Mouse (Mus musculus): ENCODE measurements around the gene Tmem132b. TPM values are rescaled to one million over a fixed set of nuclear protein-coding genes. Genes with fewer than 3 reads are reported as not detected.
A peak's percentile ranks its signal among the peaks of the same experiment; 100 is the strongest.

The Tmem132b gene
- polyA plus RNA-seq, 1 experiment: 0.02 TPM

DNA sequence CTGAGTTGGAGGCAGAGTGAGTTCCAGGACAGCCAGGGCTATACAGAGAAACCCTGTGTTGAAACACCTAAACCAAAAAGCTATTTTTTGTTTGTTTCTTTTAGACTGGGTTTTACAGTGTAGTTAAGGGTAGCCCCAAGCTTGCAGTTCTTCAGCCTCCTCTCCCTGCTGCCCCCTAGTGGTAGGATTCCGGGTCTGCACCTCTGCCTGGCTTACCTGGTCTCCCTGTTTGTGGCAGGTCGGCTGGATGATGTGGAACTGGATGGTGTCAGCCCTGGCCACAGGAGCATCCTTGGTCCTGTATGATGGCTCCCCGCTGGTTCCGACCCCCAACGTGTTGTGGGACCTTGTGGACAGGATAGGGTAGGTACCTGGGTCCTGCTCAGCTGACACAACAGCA lies 22.0 kb upstream of the Tmem132b start:
- DNase-seq (ENCODE audit: low read depth in 1 of 2, low spot score in 2 of 2): peak in 1 of 2 experiments; percentile 53

DNA sequence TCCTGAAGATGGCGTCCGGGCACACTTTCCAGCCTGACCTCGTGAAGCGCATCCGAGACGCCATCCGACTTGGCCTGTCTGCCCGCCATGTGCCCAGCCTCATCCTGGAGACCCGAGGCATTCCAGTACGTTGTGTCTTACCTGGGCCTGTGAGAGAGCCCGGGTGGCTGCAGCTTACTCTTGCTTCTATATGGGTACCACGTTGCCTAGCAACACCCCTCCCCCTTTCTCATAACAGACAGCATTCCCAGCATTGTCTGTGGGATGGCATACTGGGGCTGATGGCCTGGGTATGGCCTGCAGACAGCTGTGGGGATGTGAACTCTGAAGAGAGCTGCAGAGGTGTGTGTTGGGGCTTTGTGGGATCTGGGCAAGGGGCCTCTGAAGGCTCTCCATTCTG lies 16.6 kb upstream of the Tmem132b start:
- H3K4me3 ChIP-seq (ENCODE audit: extremely low read depth, insufficient read depth, insufficient read length): no peak overlapping the region
- 92% methylated on average over 12 of the region's 12 CpGs for WGBS
- peaks cover 44% of the 10 kb centered on the region for H3K36me3 ChIP-seq (ENCODE audit: control insufficient read depth, insufficient read depth, low read length)
- TF ChIP-seq POLR2A (IDR thresholded peaks at IDR 0.05; ENCODE audit: low read depth, low read length) (no peak), CTCF (IDR thresholded peaks at IDR 0.05; ENCODE audit: extremely low read depth, insufficient read depth, insufficient read length, insufficient replicate concordance) (no peak)
- no peaks in the 10 kb centered on the region for H3K4me1 ChIP-seq (ENCODE audit: control insufficient read depth, insufficient read depth, insufficient read length)
- H3K27ac ChIP-seq (ENCODE audit: insufficient read depth, low read length): no peak overlapping the region
- no peaks in the 10 kb centered on the region for H3K27me3 ChIP-seq (ENCODE audit: control insufficient read depth, insufficient read depth, low read length)
- no peak for DNase-seq (ENCODE audit: low read depth in 1 of 2, low spot score in 2 of 2)

More for the DNA sequence above, 22.0 kb upstream of the Tmem132b start:
- 55% methylated on average over 5 of the region's 5 CpGs for WGBS
- no peak for TF ChIP-seq POLR2A (IDR thresholded peaks at IDR 0.05; ENCODE audit: low read depth, low read length)
- TF ChIP-seq CTCF (IDR thresholded peaks at IDR 0.05; ENCODE audit: extremely low read depth, insufficient read depth, insufficient read length, insufficient replicate concordance): peak; percentile 86; the same call in 1 of the 2 replicates
- Histone ChIP-seq H3K4me3 (ENCODE audit: extremely low read depth, insufficient read depth, insufficient read length) (no peak overlapping the region), H3K4me1 (ENCODE audit: control insufficient read depth, insufficient read depth, insufficient read length) (no peaks in the 10 kb centered on the region), H3K27ac (ENCODE audit: insufficient read depth, low read length) (no peak overlapping the region), H3K36me3 (ENCODE audit: control insufficient read depth, insufficient read depth, low read length) (peaks cover 33% of the 10 kb centered on the region), H3K27me3 (ENCODE audit: control insufficient read depth, insufficient read depth, low read length) (no peaks in the 10 kb centered on the region)

GRCm38 (mm10) chr5:125518640-125519039 lies 12.9 kb upstream of the Tmem132b start:
- Histone ChIP-seq H3K27ac (ENCODE audit: insufficient read depth, low read length) (no peak overlapping the region), H3K27me3 (ENCODE audit: control insufficient read depth, insufficient read depth, low read length) (no peaks in the 10 kb centered on the region), H3K36me3 (ENCODE audit: control insufficient read depth, insufficient read depth, low read length) (peaks cover 24% of the 10 kb centered on the region), H3K4me3 (ENCODE audit: extremely low read depth, insufficient read depth, insufficient read length) (no peak overlapping the region), H3K4me1 (ENCODE audit: control insufficient read depth, insufficient read depth, insufficient read length) (peaks cover 8% of the 10 kb centered on the region; the same call in 1 of the 2 replicates)
- TF ChIP-seq POLR2A (IDR thresholded peaks at IDR 0.05; ENCODE audit: low read depth, low read length): no peak
- no peak for TF ChIP-seq CTCF (IDR thresholded peaks at IDR 0.05; ENCODE audit: extremely low read depth, insufficient read depth, insufficient read length, insufficient replicate concordance)
- WGBS: 82% methylated on average over 5 of the region's 5 CpGs
- no peak for DNase-seq (ENCODE audit: low read depth in 1 of 2, low spot score in 2 of 2)

GRCm38 (mm10) chr5:125520930-125521590 lies 10.5 kb upstream of the Tmem132b start:
- H3K36me3 ChIP-seq (ENCODE audit: control insufficient read depth, insufficient read depth, low read length): peaks cover 7% of the 10 kb centered on the region
- peaks cover 8% of the 10 kb centered on the region; the same call in 1 of the 2 replicates for H3K4me1 ChIP-seq (ENCODE audit: control insufficient read depth, insufficient read depth, insufficient read length)
- no peaks in the 10 kb centered on the region for H3K27me3 ChIP-seq (ENCODE audit: control insufficient read depth, insufficient read depth, low read length)
- no peak overlapping the region for H3K27ac ChIP-seq (ENCODE audit: insufficient read depth, low read length)
- no peak for DNase-seq (ENCODE audit: low read depth in 1 of 2, low spot score in 2 of 2)
- peak overlapping the region; percentile 58 for H3K4me3 ChIP-seq (ENCODE audit: extremely low read depth, insufficient read depth, insufficient read length)
- TF ChIP-seq CTCF (IDR thresholded peaks at IDR 0.05; ENCODE audit: extremely low read depth, insufficient read depth, insufficient read length, insufficient replicate concordance): no peak
- TF ChIP-seq POLR2A (IDR thresholded peaks at IDR 0.05; ENCODE audit: low read depth, low read length): no peak
- WGBS: 4% methylated on average over 15 of the region's 15 CpGs

DNA sequence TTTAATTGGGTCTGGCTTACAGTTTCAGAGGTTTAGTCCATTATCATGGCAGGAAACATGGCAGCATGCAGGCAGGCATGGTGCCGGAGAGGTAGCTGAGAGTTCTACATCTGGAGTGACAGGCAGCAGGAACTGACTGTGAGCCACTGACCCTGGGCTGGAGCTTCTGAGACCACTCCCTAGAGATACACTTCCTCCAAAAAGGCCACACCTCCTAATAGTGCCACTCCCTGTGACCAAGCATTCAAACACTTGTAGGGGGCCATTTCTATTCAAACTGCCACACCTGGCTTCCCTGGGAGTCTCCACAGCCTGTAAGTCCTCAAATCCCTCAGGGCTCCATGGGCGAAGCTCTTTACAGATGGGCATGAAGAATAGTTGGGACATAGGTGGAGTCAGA lies 8.2 kb upstream of the Tmem132b start:
- no peak for DNase-seq (ENCODE audit: low read depth in 1 of 2, low spot score in 2 of 2)
- Histone ChIP-seq H3K27me3 (ENCODE audit: control insufficient read depth, insufficient read depth, low read length) (no peaks in the 10 kb centered on the region), H3K4me3 (ENCODE audit: extremely low read depth, insufficient read depth, insufficient read length) (no peak overlapping the region), H3K4me1 (ENCODE audit: control insufficient read depth, insufficient read depth, insufficient read length) (peaks cover 8% of the 10 kb centered on the region; the same call in 1 of the 2 replicates), H3K27ac (ENCODE audit: insufficient read depth, low read length) (no peak overlapping the region), H3K36me3 (ENCODE audit: control insufficient read depth, insufficient read depth, low read length) (no peaks in the 10 kb centered on the region)
- no peak for TF ChIP-seq POLR2A (IDR thresholded peaks at IDR 0.05; ENCODE audit: low read depth, low read length)
- TF ChIP-seq CTCF (IDR thresholded peaks at IDR 0.05; ENCODE audit: extremely low read depth, insufficient read depth, insufficient read length, insufficient replicate concordance): no peak
- WGBS: 82% methylated on average over 2 of the region's 2 CpGs

- no peak for DNase-seq (ENCODE audit: low read depth in 1 of 2, low spot score in 2 of 2)
- H3K27ac ChIP-seq (ENCODE audit: insufficient read depth, low read length): no peak overlapping the region
- peaks cover 8% of the 10 kb centered on the region; the same call in 1 of the 2 replicates for H3K4me1 ChIP-seq (ENCODE audit: control insufficient read depth, insufficient read depth, insufficient read length)
- H3K27me3 ChIP-seq (ENCODE audit: control insufficient read depth, insufficient read depth, low read length): no peaks in the 10 kb centered on the region
- TF ChIP-seq CTCF (IDR thresholded peaks at IDR 0.05; ENCODE audit: extremely low read depth, insufficient read depth, insufficient read length, insufficient replicate concordance): no peak
- TF ChIP-seq POLR2A (IDR thresholded peaks at IDR 0.05; ENCODE audit: low read depth, low read length): no peak
- H3K36me3 ChIP-seq (ENCODE audit: control insufficient read depth, insufficient read depth, low read length): no peaks in the 10 kb centered on the region
- WGBS: 63% methylated on average over 5 of the region's 5 CpGs
- no peak overlapping the region for H3K4me3 ChIP-seq (ENCODE audit: extremely low read depth, insufficient read depth, insufficient read length)
Observed at GRCm38 (mm10) chr5:125525516-125525915, 6.1 kb upstream of the Tmem132b start.

GRCm38 (mm10) chr5:125526464-125526863 lies 5.1 kb upstream of the Tmem132b start:
- H3K27me3 ChIP-seq (ENCODE audit: control insufficient read depth, insufficient read depth, low read length): peaks cover 3% of the 10 kb centered on the region
- no peak overlapping the region for H3K27ac ChIP-seq (ENCODE audit: insufficient read depth, low read length)
- TF ChIP-seq CTCF (IDR thresholded peaks at IDR 0.05; ENCODE audit: extremely low read depth, insufficient read depth, insufficient read length, insufficient replicate concordance): no peak
- no peak for TF ChIP-seq POLR2A (IDR thresholded peaks at IDR 0.05; ENCODE audit: low read depth, low read length)
- 82% methylated on average over 4 of the region's 4 CpGs for WGBS
- H3K36me3 ChIP-seq (ENCODE audit: control insufficient read depth, insufficient read depth, low read length): no peaks in the 10 kb centered on the region
- no peak overlapping the region for H3K4me3 ChIP-seq (ENCODE audit: extremely low read depth, insufficient read depth, insufficient read length)
- H3K4me1 ChIP-seq (ENCODE audit: control insufficient read depth, insufficient read depth, insufficient read length): peaks cover 6% of the 10 kb centered on the region; the same call in 1 of the 2 replicates
- no peak for DNase-seq (ENCODE audit: low read depth in 1 of 2, low spot score in 2 of 2)
